Comparison of ENCODE assay signal across 8 mouse cellular contexts in the genomic region with DNA sequence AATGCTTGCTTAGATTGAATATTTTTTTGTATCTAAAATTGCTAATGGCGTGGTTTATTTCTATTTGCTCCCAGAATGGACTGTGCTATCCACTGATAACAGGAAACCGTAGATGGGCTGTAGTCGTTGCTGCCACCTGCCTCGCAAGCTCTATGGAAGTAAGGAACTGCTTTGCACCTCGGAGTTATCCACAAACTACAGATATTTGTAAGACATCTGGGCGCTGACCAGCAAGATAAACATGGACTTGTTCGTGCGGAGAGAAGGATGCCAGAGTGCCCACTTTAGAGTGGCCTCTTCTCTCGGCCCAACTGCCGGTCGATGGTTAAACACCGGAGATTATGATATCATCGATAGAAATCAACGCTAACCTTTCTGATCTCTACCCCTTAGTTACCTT. TPM values are rescaled to one million over a fixed set of nuclear protein-coding genes. Genes with fewer than 3 reads are reported as not detected.
DNase-seq lines count a peak whose midpoint lies in the region; ATAC-seq and TF ChIP-seq lines count a peak whose summit lies in the region.

No protein-coding gene starts in this region.

- no peaks in the 10 kb centered on the region; the same call in 1 of the 2 replicates for H3K27me3 ChIP-seq in testis, adult 2 months (ENCODE audit: control insufficient read depth, insufficient read depth, low read length)
- H3K27me3 ChIP-seq in liver, embryonic 12.5 days (replicated peaks), result peaks cover 99% of the 10 kb centered on the region

- H3K27ac ChIP-seq in testis, adult 2 months (ENCODE audit: control insufficient read depth, insufficient read depth, low read depth, low read length), result no peak overlapping the region
- no peak overlapping the region for H3K27ac ChIP-seq in liver, embryonic 12.5 days

- no peak overlapping the region for H3K9ac ChIP-seq in liver, embryonic 12.5 days

- ATAC-seq in liver, embryonic 12.5 days, result no peak
- no peak for ATAC-seq in granulocyte monocyte progenitor cell, adult 5-6 weeks (replicated peaks; ENCODE audit: poor library complexity, severe bottlenecking)

- under 1% methylated on average over 14 of the region's 14 CpGs for WGBS in liver, embryonic 12.5 days (ENCODE audit: insufficient replicate concordance)

- TF ChIP-seq CTCF in testis, adult 2 months (IDR thresholded peaks at IDR 0.05; ENCODE audit: control insufficient read depth, insufficient read depth, insufficient replicate concordance, low read depth, low read length), result no peak

- peak overlapping the region; percentile 37 for H3K4me3 ChIP-seq in testis, adult 2 months (ENCODE audit: control insufficient read depth, low read depth, low read length)
- H3K4me3 ChIP-seq in liver, embryonic 12.5 days, result peak overlapping the region; percentile 46

- no peaks in the 10 kb centered on the region for H3K36me3 ChIP-seq in testis, adult 2 months (ENCODE audit: control insufficient read depth, insufficient read depth, low read length)
- no peaks in the 10 kb centered on the region for H3K36me3 ChIP-seq in liver, embryonic 12.5 days

- peaks cover 14% of the 10 kb centered on the region for H3K4me1 ChIP-seq in testis, adult 2 months (ENCODE audit: control insufficient read depth, insufficient read depth, low read length)
- H3K4me1 ChIP-seq in liver, embryonic 12.5 days, result peaks cover 3% of the 10 kb centered on the region; the same call in 1 of the 2 replicates

- H3K9me3 ChIP-seq in liver, embryonic 12.5 days (replicated peaks), result no peaks in the 10 kb centered on the region

- TF ChIP-seq POLR2A in testis, adult 2 months (IDR thresholded peaks at IDR 0.05; ENCODE audit: control insufficient read depth, low read depth, low read length), result no peak

- DNase-seq in frontal cortex, postnatal 36 days (ENCODE audit: low spot score in 2 of 2), result peak; percentile 14 to 16
- DNase-seq in frontal cortex, postnatal 10 days (ENCODE audit: low spot score in 2 of 2), result no peak
- DNase-seq in testis, postnatal 10 days (ENCODE audit: low spot score), result no peak
- no peak for DNase-seq in left cerebral cortex, adult 9 months (ENCODE audit: low spot score in 2 of 2)
- no peak for DNase-seq in B cell, adult 2 months

- peak overlapping the region; percentile 63 for H3K4me2 ChIP-seq in liver, embryonic 12.5 days

RNA-seq across cellular contexts. Expression of a gene that starts 0.5 kb away (rescaled TPM):
- polyA plus RNA-seq in testis, adult 2 months (2012; rRNA removed), result 0.25 and 0.54 TPM in 2 replicates
- 0.69 and 0.74 TPM in 2 replicates for polyA plus RNA-seq in liver, embryonic 12.5 days (2016; fragmentation: Nextera tagmentation; extraction: Ambion mirVana)
- 0.82 TPM in 1 of 2 replicates, not detected in the other for total RNA-seq in granulocyte monocyte progenitor cell, adult 5-6 weeks (2014; fragmentation: Nextera tagmentation)
- total RNA-seq in granulocyte monocyte progenitor cell, adult 5-6 weeks (2017), result not detected in 2 replicates

Comparison
In these comparisons a context has a peak if more than half of its experiments do, and no peak if none do; other contexts are left out.
1. DNase-seq: peak in frontal cortex, postnatal 36 days (2 of 2); none in frontal cortex, postnatal 10 days (0 of 2), testis, postnatal 10 days (single experiment), left cerebral cortex, adult 9 months (0 of 2) and B cell, adult 2 months (0 of 2).